8 mouse cellular contexts compared by ENCODE assay signal in genomic region chr4:141875481-141876108, GRCm38 (mm10). TPM values are rescaled to one million over a fixed set of nuclear protein-coding genes. Genes with fewer than 3 reads are reported as not detected.
DNase-seq lines count a peak whose midpoint lies in the region; ATAC-seq and TF ChIP-seq lines count a peak whose summit lies in the region.
"Had no signal": no experiment of that assay in that cellular context is flagged by ENCODE, and none has a peak within 500 bp of the region (broad histone marks: within the 10 kb centered on the region; RNA-seq: fewer than 3 reads in every experiment).

No protein-coding gene starts in this region.

- no peak for TF ChIP-seq EP300 in liver, embryonic 14.5 days (IDR thresholded peaks at IDR 0.05; ENCODE audit: low read depth)

- H3K4me1 ChIP-seq in testis, adult 2 months (ENCODE audit: control insufficient read depth, insufficient read depth, low read length), result peaks cover 20% of the 10 kb centered on the region
- peaks cover 46% of the 10 kb centered on the region for H3K4me1 ChIP-seq in forebrain, embryonic 12.5 days
- H3K4me1 ChIP-seq in liver, embryonic 14.5 days (replicated peaks; ENCODE audit: control insufficient read depth in 2 of 2, insufficient read depth in 2 of 2, low read length in 1 of 2), result peaks cover 33 to 47% of the 10 kb centered on the region in 2 experiments

- H3K9ac ChIP-seq in forebrain, embryonic 12.5 days, result 0 out of 2 replicates have a peak overlapping the region, but pooled peaks have one; percentile 81
- peak overlapping the region; percentile 15 for H3K9ac ChIP-seq in liver, embryonic 14.5 days (replicated peaks)

- no peak for TF ChIP-seq CTCF in testis, adult 2 months (IDR thresholded peaks at IDR 0.05; ENCODE audit: control insufficient read depth, insufficient read depth, insufficient replicate concordance, low read depth, low read length)
- no peak for TF ChIP-seq CTCF in liver, embryonic 14.5 days (IDR thresholded peaks at IDR 0.05; ENCODE audit: low read depth)

- peak overlapping the region; percentile 94 for H3K4me3 ChIP-seq in testis, adult 2 months (ENCODE audit: control insufficient read depth, low read depth, low read length)
- H3K4me3 ChIP-seq in forebrain, embryonic 12.5 days (replicated peaks), result peak overlapping the region; percentile 78
- peak overlapping the region; percentile 75 to 76 for H3K4me3 ChIP-seq in liver, embryonic 14.5 days (ENCODE audit: insufficient read depth in 1 of 2, low read depth in 2 of 2, low read length in 2 of 2)

- WGBS in forebrain, embryonic 12.5 days, result 10% methylated on average over 8 of the region's 8 CpGs
- WGBS in liver, embryonic 14.5 days (ENCODE audit: insufficient replicate concordance), result 9% methylated on average over 8 of the region's 8 CpGs

- H3K27ac ChIP-seq in testis, adult 2 months (ENCODE audit: control insufficient read depth, insufficient read depth, low read depth, low read length), result no peak overlapping the region
- H3K27ac ChIP-seq in forebrain, embryonic 12.5 days, result peak overlapping the region; percentile 44; the same call in 1 of the 2 replicates
- peak overlapping the region; percentile 18; the same call in 1 of the 2 replicates for H3K27ac ChIP-seq in liver, embryonic 14.5 days

- TF ChIP-seq POLR2A in testis, adult 2 months (IDR thresholded peaks at IDR 0.05; ENCODE audit: control insufficient read depth, low read depth, low read length), result no peak

- no peak for ATAC-seq in forebrain, embryonic 12.5 days (ENCODE audit: low FRiP score)
- 0 out of 2 replicates have a peak, but pooled peaks have one; percentile 0 for ATAC-seq in liver, embryonic 14.5 days (ENCODE audit: insufficient read depth)

- no peak for DNase-seq in testis, postnatal 14 days (ENCODE audit: low spot score)
- DNase-seq in liver, embryonic 14.5 days (ENCODE audit: low read depth in 3 of 3, low spot score in 3 of 3), result no peak
- no peak for DNase-seq in frontal cortex, postnatal 36 days (ENCODE audit: low spot score in 2 of 2)
- DNase-seq in adrenal gland, adult (ENCODE audit: inconsistent age in 2 of 2, low spot score in 1 of 2), result no peak
- DNase-seq in layer of hippocampus, postnatal 14 days (ENCODE audit: low spot score in 2 of 2), result no peak

- H3K36me3 ChIP-seq in testis, adult 2 months (ENCODE audit: control insufficient read depth, insufficient read depth, low read length), result no peaks in the 10 kb centered on the region
- no peaks in the 10 kb centered on the region for H3K36me3 ChIP-seq in forebrain, embryonic 12.5 days (replicated peaks)
- peaks cover 2% of the 10 kb centered on the region for H3K36me3 ChIP-seq in liver, embryonic 14.5 days (replicated peaks; ENCODE audit: control insufficient read depth, insufficient read depth, low read depth)

- no peaks in the 10 kb centered on the region for H3K9me3 ChIP-seq in forebrain, embryonic 12.5 days
- H3K9me3 ChIP-seq in liver, embryonic 14.5 days (ENCODE audit: control insufficient read depth, low read length), result no peaks in the 10 kb centered on the region

- H3K4me2 ChIP-seq in forebrain, embryonic 12.5 days, result peak overlapping the region; percentile 94
- peak overlapping the region; percentile 87 for H3K4me2 ChIP-seq in liver, embryonic 14.5 days (ENCODE audit: low read depth)

- peaks cover 5% of the 10 kb centered on the region; the same call in 1 of the 2 replicates for H3K27me3 ChIP-seq in testis, adult 2 months (ENCODE audit: control insufficient read depth, insufficient read depth, low read length)
- peaks cover 10% of the 10 kb centered on the region for H3K27me3 ChIP-seq in forebrain, embryonic 12.5 days
- no peaks in the 10 kb centered on the region; the same call in none of the 2 replicates for H3K27me3 ChIP-seq in liver, embryonic 14.5 days (ENCODE audit: control insufficient read depth, insufficient read depth, low read length)

RNA-seq across cellular contexts. Expression of gene Efhd2, which starts 0.9 kb away (rescaled TPM):
- polyA plus RNA-seq in testis, adult 2 months (2012; rRNA removed), result 56.1 and 57.6 TPM in 2 replicates
- 75.3 and 90.6 TPM in 2 replicates for polyA plus RNA-seq in forebrain, embryonic 12.5 days (2016; fragmentation: Nextera tagmentation; extraction: Ambion mirVana)
- 25.9 and 26.5 TPM in 2 replicates for polyA plus RNA-seq in liver, embryonic 14.5 days (2012; rRNA removed)
- polyA plus RNA-seq in liver, embryonic 14.5 days (2014; fragmentation: Nextera tagmentation; extraction: Ambion mirVana), result 23.4 and 26.2 TPM in 2 replicates
- 10 to 100 TPM; 55.2 to 60.4 TPM for total RNA-seq in layer of hippocampus, postnatal 14 days (2021)

RNA-seq across cellular contexts. Expression of gene Ctrc, which starts 29.4 kb away (rescaled TPM):
- polyA plus RNA-seq in testis, adult 2 months (2012; rRNA removed), result 0.66 and 1.4 TPM in 2 replicates
- not detected in 2 replicates for polyA plus RNA-seq in forebrain, embryonic 12.5 days (2016; fragmentation: Nextera tagmentation; extraction: Ambion mirVana)
- polyA plus RNA-seq in liver, embryonic 14.5 days (2012; rRNA removed), result not detected in 2 replicates
- not detected in 2 replicates for polyA plus RNA-seq in liver, embryonic 14.5 days (2014; fragmentation: Nextera tagmentation; extraction: Ambion mirVana)
- total RNA-seq in layer of hippocampus, postnatal 14 days (2021), result not detected
- total RNA-seq: layer of hippocampus, postnatal 25 days had no signal

RNA-seq across cellular contexts. Expression of gene Cela2a, which starts 49.6 kb away (rescaled TPM):
- polyA plus RNA-seq in testis, adult 2 months (2012; rRNA removed), result 6.2 and 6.5 TPM in 2 replicates
- not detected in 2 replicates for polyA plus RNA-seq in forebrain, embryonic 12.5 days (2016; fragmentation: Nextera tagmentation; extraction: Ambion mirVana)
- not detected in 2 replicates for polyA plus RNA-seq in liver, embryonic 14.5 days (2012; rRNA removed)
- polyA plus RNA-seq in liver, embryonic 14.5 days (2014; fragmentation: Nextera tagmentation; extraction: Ambion mirVana), result not detected in 2 replicates
- not detected for total RNA-seq in layer of hippocampus, postnatal 14 days (2021)
- total RNA-seq: layer of hippocampus, postnatal 25 days had no signal
